Mouse (Mus musculus): ENCODE data around the gene Lypd9. TPM values are rescaled to one million over a fixed set of nuclear protein-coding genes. Genes with fewer than 3 reads are reported as not detected.
"Not testable (repeated sequence)": the region's sequence is repeated elsewhere in the genome, so short reads cannot be mapped to it uniquely, and the experiment has no call there.

Lypd9 gene
- not detected in 2 replicates for polyA plus RNA-seq (2014; fragmentation: Nextera tagmentation; extraction: Ambion mirVana)

DNA sequence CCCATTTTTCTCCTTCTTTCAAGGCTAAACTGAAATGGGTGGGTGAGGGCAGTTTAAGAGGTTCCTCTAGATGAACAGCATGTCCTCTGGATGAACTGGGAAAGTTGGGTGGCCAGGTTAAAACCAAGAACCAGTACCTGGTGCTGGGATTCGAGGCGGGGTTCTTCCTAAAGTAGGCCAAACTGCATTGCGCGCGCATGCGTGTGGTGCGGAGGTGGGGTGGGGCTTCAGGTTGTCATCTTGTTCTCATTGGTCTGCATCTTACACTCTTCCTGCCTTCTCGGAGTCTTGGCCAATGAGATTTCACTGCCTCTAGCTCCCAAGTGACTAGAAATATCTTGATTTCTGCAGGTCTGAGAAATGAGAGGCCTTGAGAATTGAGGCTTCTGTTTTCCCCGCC is at the start of gene Lypd9:
Lypd9 (minus strand) TSS at position 165 of the 400 bp plus-strand sequence.
- no peak within 1 kb of the TSS for H3K27ac ChIP-seq (ENCODE audit: low read depth)
- no peaks in the 10 kb centered on the region for H3K27me3 ChIP-seq (replicated peaks; ENCODE audit: control insufficient read depth, insufficient read depth, low read length)
- no peaks in the 10 kb centered on the region for H3K4me1 ChIP-seq (replicated peaks; ENCODE audit: control insufficient read depth, insufficient read depth, low read length)
- no peak for ATAC-seq (replicated peaks; ENCODE audit: low FRiP score, low TSS enrichment, low read depth)
- no peak within 1 kb of the TSS for H3K4me2 ChIP-seq (ENCODE audit: low read length)
- no peak within 1 kb of the TSS for H3K4me3 ChIP-seq (ENCODE audit: low read depth, low read length)
- no peaks in the 10 kb centered on the region for H3K36me3 ChIP-seq (ENCODE audit: control insufficient read depth, insufficient read depth, low read length)
- WGBS = 91% methylated on average over 9 of the region's 9 CpGs
- no peaks in the 10 kb centered on the region for H3K9me3 ChIP-seq (ENCODE audit: control insufficient read depth, low read length)
- DNase-seq (ENCODE audit: low spot score) = no peak
- H3K9ac ChIP-seq (ENCODE audit: low read length) = no peak within 1 kb of the TSS

GRCm38 (mm10) chr11:58502472-58502871 is 49.7 kb upstream of the Lypd9 start, which contains the start of gene Olfr331:
Gene Olfr331 (minus strand): TSS chr11:58502572.
- H3K9me3 ChIP-seq (ENCODE audit: control insufficient read depth, low read length); H3K27me3 ChIP-seq (replicated peaks; ENCODE audit: control insufficient read depth, insufficient read depth, low read length); H3K27ac ChIP-seq (ENCODE audit: low read depth); H3K4me2 ChIP-seq (ENCODE audit: low read length); DNase-seq (ENCODE audit: low spot score); H3K9ac ChIP-seq (ENCODE audit: low read length); H3K4me1 ChIP-seq (replicated peaks; ENCODE audit: control insufficient read depth, insufficient read depth, low read length); H3K4me3 ChIP-seq (ENCODE audit: low read depth, low read length); ATAC-seq (replicated peaks; ENCODE audit: low FRiP score, low TSS enrichment, low read depth); H3K36me3 ChIP-seq (ENCODE audit: control insufficient read depth, insufficient read depth, low read length): not testable (repeated sequence)

DNA sequence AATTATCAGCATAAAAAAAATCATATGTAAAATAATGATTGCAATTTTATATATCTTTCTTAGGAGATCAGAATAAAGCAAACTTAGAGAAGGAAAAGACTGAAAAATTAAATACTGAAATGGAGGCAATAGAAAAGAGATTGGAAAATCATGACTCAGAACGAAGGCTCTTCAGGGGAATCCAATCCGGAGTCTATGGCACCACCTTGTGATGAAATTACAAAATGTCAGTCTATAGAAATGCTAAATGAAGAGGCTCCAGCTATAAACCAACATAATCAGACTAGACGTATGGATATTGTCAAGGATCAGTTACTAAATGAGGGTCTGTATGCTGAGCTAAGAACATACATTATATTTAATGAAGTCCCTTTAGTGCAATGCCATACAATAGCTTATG is 46.6 kb upstream of the Lypd9 start:
- no peaks in the 10 kb centered on the region for H3K27me3 ChIP-seq (replicated peaks; ENCODE audit: control insufficient read depth, insufficient read depth, low read length)
- H3K4me3 ChIP-seq (ENCODE audit: low read depth, low read length) = no peak overlapping the region
- no peaks in the 10 kb centered on the region for H3K36me3 ChIP-seq (ENCODE audit: control insufficient read depth, insufficient read depth, low read length)
- no peaks in the 10 kb centered on the region for H3K9me3 ChIP-seq (ENCODE audit: control insufficient read depth, low read length)
- no peak overlapping the region for H3K27ac ChIP-seq (ENCODE audit: low read depth)
- no peak for ATAC-seq (replicated peaks; ENCODE audit: low FRiP score, low TSS enrichment, low read depth)
- 33% methylated on average over 3 of the region's 3 CpGs for WGBS
- H3K9ac ChIP-seq (ENCODE audit: low read length) = no peak overlapping the region
- H3K4me1 ChIP-seq (replicated peaks; ENCODE audit: control insufficient read depth, insufficient read depth, low read length) = no peaks in the 10 kb centered on the region
- no peak for DNase-seq (ENCODE audit: low spot score)
- H3K4me2 ChIP-seq (ENCODE audit: low read length) = no peak overlapping the region

DNA sequence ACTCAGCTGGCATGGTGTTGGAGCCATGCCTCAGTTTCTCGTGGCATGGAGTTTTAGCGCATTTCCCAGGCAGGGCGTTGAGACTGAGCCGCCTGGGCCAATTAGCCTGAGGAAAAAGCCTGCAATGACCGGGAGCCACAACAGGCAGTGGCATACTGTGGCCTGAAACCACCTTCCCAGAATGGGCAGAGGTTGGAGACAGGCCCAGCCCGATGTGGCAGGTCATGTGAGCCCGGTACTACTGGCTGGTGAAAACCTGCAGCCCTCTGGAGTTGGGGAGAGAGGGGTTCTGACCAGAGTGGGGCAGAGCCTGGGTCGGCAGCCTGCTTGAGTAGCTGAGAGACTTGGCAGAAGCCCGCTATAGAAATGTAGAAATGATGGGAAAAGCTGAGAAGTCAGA is 46.0 kb upstream of the Lypd9 start:
- no peaks in the 10 kb centered on the region for H3K36me3 ChIP-seq (ENCODE audit: control insufficient read depth, insufficient read depth, low read length)
- no peak overlapping the region for H3K4me3 ChIP-seq (ENCODE audit: low read depth, low read length)
- H3K9me3 ChIP-seq (ENCODE audit: control insufficient read depth, low read length) = no peaks in the 10 kb centered on the region
- DNase-seq (ENCODE audit: low spot score) (no peak), ATAC-seq (replicated peaks; ENCODE audit: low FRiP score, low TSS enrichment, low read depth) (no peak)
- WGBS = 80% methylated on average over 9 of the region's 9 CpGs
- no peak overlapping the region for H3K27ac ChIP-seq (ENCODE audit: low read depth)
- H3K4me2 ChIP-seq (ENCODE audit: low read length) = no peak overlapping the region
- H3K9ac ChIP-seq (ENCODE audit: low read length) = no peak overlapping the region
- H3K27me3 ChIP-seq (replicated peaks; ENCODE audit: control insufficient read depth, insufficient read depth, low read length) = no peaks in the 10 kb centered on the region
- no peaks in the 10 kb centered on the region for H3K4me1 ChIP-seq (replicated peaks; ENCODE audit: control insufficient read depth, insufficient read depth, low read length)

GRCm38 (mm10) chr11:58492455-58492854 is 39.7 kb upstream of the Lypd9 start, which contains the start of gene Olfr332:
Gene Olfr332 (minus strand): TSS chr11:58492555.
- Histone ChIP-seq H3K9me3 (ENCODE audit: control insufficient read depth, low read length) (no peaks in the 10 kb centered on the region), H3K36me3 (ENCODE audit: control insufficient read depth, insufficient read depth, low read length) (no peaks in the 10 kb centered on the region), H3K4me3 (ENCODE audit: low read depth, low read length) (no peak within 1 kb of the TSS), H3K27ac (ENCODE audit: low read depth) (no peak within 1 kb of the TSS), H3K4me1 (replicated peaks; ENCODE audit: control insufficient read depth, insufficient read depth, low read length) (no peaks in the 10 kb centered on the region), H3K4me2 (ENCODE audit: low read length) (no peak within 1 kb of the TSS), H3K9ac (ENCODE audit: low read length) (no peak within 1 kb of the TSS), H3K27me3 (replicated peaks; ENCODE audit: control insufficient read depth, insufficient read depth, low read length) (no peaks in the 10 kb centered on the region)
- 74% methylated on average over 2 of the region's 2 CpGs for WGBS
- ATAC-seq (replicated peaks; ENCODE audit: low FRiP score, low TSS enrichment, low read depth) (no peak), DNase-seq (ENCODE audit: low spot score) (no peak)

- H3K9ac ChIP-seq (ENCODE audit: low read length) = no peak within 1 kb of the TSS
- H3K27ac ChIP-seq (ENCODE audit: low read depth) = no peak within 1 kb of the TSS
- no peaks in the 10 kb centered on the region for H3K9me3 ChIP-seq (ENCODE audit: control insufficient read depth, low read length)
- H3K4me2 ChIP-seq (ENCODE audit: low read length) = no peak within 1 kb of the TSS
- DNase-seq (ENCODE audit: low spot score) (no peak), ATAC-seq (replicated peaks; ENCODE audit: low FRiP score, low TSS enrichment, low read depth) (no peak)
- H3K36me3 ChIP-seq (ENCODE audit: control insufficient read depth, insufficient read depth, low read length) = no peaks in the 10 kb centered on the region
- H3K4me1 ChIP-seq (replicated peaks; ENCODE audit: control insufficient read depth, insufficient read depth, low read length) = no peaks in the 10 kb centered on the region
- H3K27me3 ChIP-seq (replicated peaks; ENCODE audit: control insufficient read depth, insufficient read depth, low read length) = no peaks in the 10 kb centered on the region
- no peak within 1 kb of the TSS for H3K4me3 ChIP-seq (ENCODE audit: low read depth, low read length)
Observed at GRCm38 (mm10) chr11:58462170-58462569, 9.4 kb upstream of the Lypd9 start, which contains the start of gene Olfr30. Gene Olfr30 (minus strand): TSS chr11:58462270.

DNA sequence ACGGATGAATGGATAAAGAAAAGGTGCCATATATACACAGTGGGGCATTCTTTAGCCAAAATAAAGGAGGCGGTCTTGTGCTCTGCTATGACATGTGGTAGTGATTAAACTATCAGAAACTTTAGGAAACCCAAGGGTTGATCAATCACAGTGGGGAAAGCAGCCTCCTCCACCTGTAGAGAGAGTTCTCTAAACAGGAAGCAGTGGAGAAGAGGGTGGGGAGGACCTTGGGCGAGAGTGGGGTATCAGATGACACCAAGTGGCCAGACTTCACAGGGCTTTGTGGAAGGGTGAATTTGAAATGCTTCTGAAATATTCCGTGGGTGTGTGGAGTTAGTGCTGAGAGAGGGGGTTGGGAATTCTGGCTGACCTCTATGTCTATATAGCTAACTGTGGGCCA is 869 bp upstream of the Lypd9 start:
- H3K27me3 ChIP-seq (replicated peaks; ENCODE audit: control insufficient read depth, insufficient read depth, low read length) = no peaks in the 10 kb centered on the region
- H3K9ac ChIP-seq (ENCODE audit: low read length) = no peak overlapping the region
- H3K36me3 ChIP-seq (ENCODE audit: control insufficient read depth, insufficient read depth, low read length) = no peaks in the 10 kb centered on the region
- 45% methylated on average over 4 of the region's 4 CpGs for WGBS
- DNase-seq (ENCODE audit: low spot score) (no peak), ATAC-seq (replicated peaks; ENCODE audit: low FRiP score, low TSS enrichment, low read depth) (no peak)
- H3K9me3 ChIP-seq (ENCODE audit: control insufficient read depth, low read length) = no peaks in the 10 kb centered on the region
- H3K4me1 ChIP-seq (replicated peaks; ENCODE audit: control insufficient read depth, insufficient read depth, low read length) = no peaks in the 10 kb centered on the region
- no peak overlapping the region for H3K27ac ChIP-seq (ENCODE audit: low read depth)
- no peak overlapping the region for H3K4me2 ChIP-seq (ENCODE audit: low read length)
- no peak overlapping the region for H3K4me3 ChIP-seq (ENCODE audit: low read depth, low read length)

DNA sequence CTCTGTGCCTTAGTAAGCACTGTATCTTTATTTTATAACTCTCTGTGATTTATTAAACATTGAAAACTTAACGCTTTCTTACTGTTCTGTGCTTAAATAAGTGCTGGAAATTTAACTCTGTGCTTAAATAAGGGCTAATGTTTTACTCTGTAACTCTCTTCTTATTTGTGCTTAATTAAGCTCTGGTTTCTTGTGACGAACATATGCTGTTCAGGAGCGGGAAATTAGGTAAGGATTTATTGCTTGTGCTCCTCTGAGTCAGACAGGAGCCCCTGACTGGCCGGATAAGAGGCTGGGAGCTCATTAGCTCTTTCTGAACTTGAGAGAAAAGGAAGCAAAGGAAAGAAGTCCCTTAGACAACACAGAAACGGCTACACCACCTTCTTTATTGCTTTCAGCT is 14.9 kb downstream of the Lypd9 start:
- H3K4me1 ChIP-seq (replicated peaks; ENCODE audit: control insufficient read depth, insufficient read depth, low read length) = no peaks in the 10 kb centered on the region
- H3K9me3 ChIP-seq (ENCODE audit: control insufficient read depth, low read length) = no peaks in the 10 kb centered on the region
- no peak overlapping the region for H3K27ac ChIP-seq (ENCODE audit: low read depth)
- no peak for DNase-seq (ENCODE audit: low spot score)
- no peak overlapping the region for H3K4me2 ChIP-seq (ENCODE audit: low read length)
- no peak overlapping the region for H3K9ac ChIP-seq (ENCODE audit: low read length)
- 13% methylated on average over 5 of the region's 5 CpGs for WGBS
- H3K4me3 ChIP-seq (ENCODE audit: low read depth, low read length) = no peak overlapping the region
- no peaks in the 10 kb centered on the region for H3K36me3 ChIP-seq (ENCODE audit: control insufficient read depth, insufficient read depth, low read length)
- H3K27me3 ChIP-seq (replicated peaks; ENCODE audit: control insufficient read depth, insufficient read depth, low read length) = no peaks in the 10 kb centered on the region
- no peak for ATAC-seq (replicated peaks; ENCODE audit: low FRiP score, low TSS enrichment, low read depth)

GRCm38 (mm10) chr11:58432259-58432658 is 20.5 kb downstream of the Lypd9 start, which contains the start of gene Gm12253:
Gene Gm12253 (plus strand): TSS chr11:58432559.
- H3K4me3 ChIP-seq (ENCODE audit: low read depth, low read length) = no peak within 1 kb of the TSS
- H3K9me3 ChIP-seq (ENCODE audit: control insufficient read depth, low read length) = no peaks in the 10 kb centered on the region
- no peaks in the 10 kb centered on the region for H3K27me3 ChIP-seq (replicated peaks; ENCODE audit: control insufficient read depth, insufficient read depth, low read length)
- no peak within 1 kb of the TSS for H3K9ac ChIP-seq (ENCODE audit: low read length)
- WGBS = 86% methylated on average over 3 of the region's 3 CpGs
- H3K4me2 ChIP-seq (ENCODE audit: low read length) = no peak within 1 kb of the TSS
- DNase-seq (ENCODE audit: low spot score) (no peak), ATAC-seq (replicated peaks; ENCODE audit: low FRiP score, low TSS enrichment, low read depth) (no peak)
- no peaks in the 10 kb centered on the region; the same call in 1 of the 2 replicates for H3K4me1 ChIP-seq (replicated peaks; ENCODE audit: control insufficient read depth, insufficient read depth, low read length)
- H3K36me3 ChIP-seq (ENCODE audit: control insufficient read depth, insufficient read depth, low read length) = no peaks in the 10 kb centered on the region
- no peak within 1 kb of the TSS for H3K27ac ChIP-seq (ENCODE audit: low read depth)

Measured in intestine, embryonic 14.5 days (tissue).